Mouse (Mus musculus): ENCODE data around the gene Tuba3b. TPM values are rescaled to one million over a fixed set of nuclear protein-coding genes. Genes with fewer than 3 reads are reported as not detected.
A peak's percentile ranks its signal among the peaks of the same experiment; 100 is the strongest.

Gene Tuba3b
- not detected in 2 replicates for polyA plus RNA-seq (2014; fragmentation: Nextera tagmentation; extraction: Ambion mirVana)

- no peaks in the 10 kb centered on the region for H3K27me3 ChIP-seq (ENCODE audit: control insufficient read depth, insufficient read depth, low read length)
- H3K4me2 ChIP-seq (replicated peaks) = no peak within 1 kb of the TSS
- DNase-seq (ENCODE audit: low spot score) (no peak), ATAC-seq (ENCODE audit: low FRiP score) (no peak)
- 96% methylated on average over 31 of the region's 31 CpGs for WGBS
- H3K9me3 ChIP-seq (ENCODE audit: control insufficient read depth, low read length) = no peaks in the 10 kb centered on the region
- no peak within 1 kb of the TSS for H3K9ac ChIP-seq
- H3K4me1 ChIP-seq (replicated peaks; ENCODE audit: control insufficient read depth, insufficient read depth, low read length) = no peaks in the 10 kb centered on the region
- H3K27ac ChIP-seq = no peak within 1 kb of the TSS
- no peak within 1 kb of the TSS for H3K4me3 ChIP-seq (replicated peaks; ENCODE audit: low read length)
- no peaks in the 10 kb centered on the region for H3K36me3 ChIP-seq (replicated peaks; ENCODE audit: control insufficient read depth, insufficient read depth)
Measured at GRCm38 (mm10) chr6:145615666-145616210, at the start of gene Tuba3b. Gene Tuba3b (plus strand): TSS chr6:145615757.

DNA sequence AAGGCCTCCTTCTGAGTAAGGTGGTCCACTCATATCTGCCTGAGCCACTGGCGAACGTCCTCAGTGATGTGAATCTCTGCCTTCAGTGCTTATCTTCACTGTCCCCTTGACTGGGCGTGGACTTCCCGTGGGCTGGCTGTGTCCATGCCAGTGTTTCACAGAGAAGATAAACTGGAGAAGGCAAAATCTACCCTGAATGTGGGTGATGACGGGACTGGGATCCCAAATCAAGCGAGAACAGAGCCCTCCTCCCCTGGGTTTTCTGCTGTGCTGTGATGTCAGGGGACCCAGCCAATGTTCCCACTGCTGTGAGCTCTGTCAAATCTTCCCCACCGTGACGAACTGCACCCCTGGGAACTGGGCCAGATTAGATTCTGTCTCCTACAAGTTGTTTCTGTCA lies 48.3 kb upstream of the Tuba3b start:
- H3K4me1 ChIP-seq (replicated peaks; ENCODE audit: control insufficient read depth, insufficient read depth, low read length) = no peaks in the 10 kb centered on the region
- H3K4me2 ChIP-seq (replicated peaks) = no peak overlapping the region
- H3K9me3 ChIP-seq (ENCODE audit: control insufficient read depth, low read length) = no peaks in the 10 kb centered on the region
- no peak for ATAC-seq (ENCODE audit: low FRiP score)
- H3K9ac ChIP-seq = no peak overlapping the region
- no peak for DNase-seq (ENCODE audit: low spot score)
- no peaks in the 10 kb centered on the region for H3K27me3 ChIP-seq (ENCODE audit: control insufficient read depth, insufficient read depth, low read length)
- WGBS = 71% methylated on average over 8 of the region's 8 CpGs
- no peak overlapping the region for H3K27ac ChIP-seq
- no peaks in the 10 kb centered on the region for H3K36me3 ChIP-seq (replicated peaks; ENCODE audit: control insufficient read depth, insufficient read depth)
- no peak overlapping the region for H3K4me3 ChIP-seq (replicated peaks; ENCODE audit: low read length)

DNA sequence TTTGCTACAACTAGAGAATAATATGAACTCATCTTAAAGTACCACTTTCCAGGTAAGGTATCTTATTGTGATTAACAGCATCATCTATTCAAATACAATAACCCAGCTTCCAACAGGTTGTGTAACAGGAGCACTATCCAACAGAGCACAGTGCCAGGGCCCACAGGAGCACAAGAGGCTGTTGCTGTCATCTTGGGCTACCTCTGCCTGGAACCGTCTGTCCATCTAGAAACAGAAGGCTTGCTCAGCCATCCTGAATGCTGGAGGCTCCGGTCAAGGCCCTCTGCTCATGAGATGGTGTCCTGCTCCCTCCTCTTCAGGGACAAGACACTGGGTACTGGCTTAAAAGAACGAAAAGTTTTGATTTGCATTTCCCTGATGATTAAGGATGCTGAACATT lies 47.7 kb upstream of the Tuba3b start:
- Histone ChIP-seq H3K36me3 (replicated peaks; ENCODE audit: control insufficient read depth, insufficient read depth) (no peaks in the 10 kb centered on the region), H3K9me3 (ENCODE audit: control insufficient read depth, low read length) (no peaks in the 10 kb centered on the region), H3K9ac (no peak overlapping the region), H3K4me1 (replicated peaks; ENCODE audit: control insufficient read depth, insufficient read depth, low read length) (no peaks in the 10 kb centered on the region), H3K4me2 (replicated peaks) (no peak overlapping the region), H3K27ac (no peak overlapping the region), H3K4me3 (replicated peaks; ENCODE audit: low read length) (no peak overlapping the region), H3K27me3 (ENCODE audit: control insufficient read depth, insufficient read depth, low read length) (no peaks in the 10 kb centered on the region)
- DNase-seq (ENCODE audit: low spot score) (no peak), ATAC-seq (ENCODE audit: low FRiP score) (no peak)
- 89% methylated on average over 3 of the region's 3 CpGs for WGBS

- Histone ChIP-seq H3K4me2 (replicated peaks) (no peak overlapping the region), H3K36me3 (replicated peaks; ENCODE audit: control insufficient read depth, insufficient read depth) (no peaks in the 10 kb centered on the region), H3K27me3 (ENCODE audit: control insufficient read depth, insufficient read depth, low read length) (no peaks in the 10 kb centered on the region), H3K9me3 (ENCODE audit: control insufficient read depth, low read length) (no peaks in the 10 kb centered on the region), H3K4me1 (replicated peaks; ENCODE audit: control insufficient read depth, insufficient read depth, low read length) (no peaks in the 10 kb centered on the region), H3K9ac (no peak overlapping the region), H3K27ac (no peak overlapping the region), H3K4me3 (replicated peaks; ENCODE audit: low read length) (no peak overlapping the region)
- ATAC-seq (ENCODE audit: low FRiP score) (no peak), DNase-seq (ENCODE audit: low spot score) (no peak)
- WGBS = 89% methylated on average over 3 of the region's 3 CpGs
Measured at GRCm38 (mm10) chr6:145568701-145569100, 46.9 kb upstream of the Tuba3b start.

DNA sequence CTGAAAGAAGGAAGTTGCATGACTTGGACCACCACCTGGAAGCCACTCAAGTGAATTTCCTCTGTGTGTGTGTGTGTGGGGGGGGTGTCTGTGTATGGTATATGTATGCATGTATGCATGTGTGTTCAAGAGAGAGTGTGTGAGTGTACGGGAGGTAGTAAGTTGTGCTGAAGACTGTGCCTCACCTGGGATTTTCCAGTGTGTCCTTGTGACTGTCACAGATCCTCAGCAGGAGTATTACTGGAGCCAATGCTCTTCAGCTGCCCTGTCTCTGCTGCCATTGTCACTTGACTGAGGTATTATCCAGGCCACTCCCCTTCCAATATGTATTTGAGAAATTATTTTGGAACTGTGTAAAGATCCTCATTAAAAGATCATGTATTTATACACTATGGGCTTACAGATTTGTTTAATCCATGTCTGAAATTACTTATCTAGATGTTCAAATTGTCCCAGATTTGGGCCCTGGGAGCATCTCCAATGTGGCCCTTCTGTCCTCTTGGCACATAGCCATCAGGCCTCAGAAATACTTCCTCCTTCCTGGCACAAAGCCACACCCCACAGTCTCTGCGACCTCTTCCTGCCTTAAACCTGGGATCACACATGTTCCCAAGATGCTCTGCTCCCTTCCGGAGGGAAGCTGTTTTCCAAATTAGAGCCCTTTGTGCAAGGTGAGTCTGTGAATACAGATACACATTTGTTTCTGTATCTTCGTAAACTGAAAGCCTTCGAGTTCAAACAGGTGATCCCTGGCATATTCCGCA lies 42.1 kb upstream of the Tuba3b start:
- WGBS = 85% methylated on average over 6 of the region's 6 CpGs
- Histone ChIP-seq H3K27me3 (ENCODE audit: control insufficient read depth, insufficient read depth, low read length) (no peaks in the 10 kb centered on the region), H3K4me3 (replicated peaks; ENCODE audit: low read length) (no peak overlapping the region), H3K4me1 (replicated peaks; ENCODE audit: control insufficient read depth, insufficient read depth, low read length) (peaks cover 5% of the 10 kb centered on the region; the same call in 1 of the 2 replicates), H3K9me3 (ENCODE audit: control insufficient read depth, low read length) (no peaks in the 10 kb centered on the region), H3K36me3 (replicated peaks; ENCODE audit: control insufficient read depth, insufficient read depth) (no peaks in the 10 kb centered on the region), H3K9ac (no peak overlapping the region), H3K27ac (no peak overlapping the region), H3K4me2 (replicated peaks) (no peak overlapping the region)
- no peak for DNase-seq (ENCODE audit: low spot score)
- no peak for ATAC-seq (ENCODE audit: low FRiP score)

- H3K36me3 ChIP-seq (replicated peaks; ENCODE audit: control insufficient read depth, insufficient read depth) = no peaks in the 10 kb centered on the region
- H3K27ac ChIP-seq = no peak overlapping the region
- H3K4me3 ChIP-seq (replicated peaks; ENCODE audit: low read length) = no peak overlapping the region
- peaks cover 12% of the 10 kb centered on the region for H3K4me1 ChIP-seq (replicated peaks; ENCODE audit: control insufficient read depth, insufficient read depth, low read length)
- no peak overlapping the region for H3K4me2 ChIP-seq (replicated peaks)
- no peaks in the 10 kb centered on the region for H3K9me3 ChIP-seq (ENCODE audit: control insufficient read depth, low read length)
- WGBS = 93% methylated on average over 4 of the region's 4 CpGs
- no peak overlapping the region for H3K9ac ChIP-seq
- ATAC-seq (ENCODE audit: low FRiP score) (no peak), DNase-seq (ENCODE audit: low spot score) (no peak)
- H3K27me3 ChIP-seq (ENCODE audit: control insufficient read depth, insufficient read depth, low read length) = no peaks in the 10 kb centered on the region
Measured at GRCm38 (mm10) chr6:145576762-145577161, 38.8 kb upstream of the Tuba3b start.

GRCm38 (mm10) chr6:145578457-145579185 lies 36.9 kb upstream of the Tuba3b start:
- H3K36me3 ChIP-seq (replicated peaks; ENCODE audit: control insufficient read depth, insufficient read depth) = no peaks in the 10 kb centered on the region
- DNase-seq (ENCODE audit: low spot score) (peak; percentile 44), ATAC-seq (ENCODE audit: low FRiP score) (no peak)
- H3K9ac ChIP-seq = no peak overlapping the region
- peaks cover 12% of the 10 kb centered on the region for H3K4me1 ChIP-seq (replicated peaks; ENCODE audit: control insufficient read depth, insufficient read depth, low read length)
- no peaks in the 10 kb centered on the region for H3K27me3 ChIP-seq (ENCODE audit: control insufficient read depth, insufficient read depth, low read length)
- H3K9me3 ChIP-seq (ENCODE audit: control insufficient read depth, low read length) = no peaks in the 10 kb centered on the region
- 46% methylated on average over 10 of the region's 10 CpGs for WGBS
- H3K27ac ChIP-seq = peak overlapping the region; percentile 59
- H3K4me2 ChIP-seq (replicated peaks) = no peak overlapping the region
- no peak overlapping the region for H3K4me3 ChIP-seq (replicated peaks; ENCODE audit: low read length)

DNA sequence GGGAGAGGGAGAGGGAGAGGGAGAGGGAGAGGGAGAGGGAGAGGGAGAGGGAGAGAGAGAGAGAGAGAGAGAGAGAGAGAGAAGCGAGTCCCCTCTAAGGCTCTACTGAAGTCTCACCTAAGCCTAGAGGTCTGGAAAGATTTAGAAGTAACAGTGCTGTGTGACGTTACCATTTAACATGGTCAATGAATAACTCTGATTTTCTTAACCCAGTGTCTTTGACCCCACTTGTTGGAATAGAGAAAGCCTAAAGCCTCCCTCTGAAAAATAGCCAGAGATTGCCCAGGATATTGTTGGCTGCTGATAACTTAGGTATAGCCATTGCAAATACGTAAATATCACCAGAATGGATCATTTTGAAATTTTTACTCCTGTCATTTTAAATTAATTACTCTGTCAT lies 35.8 kb upstream of the Tuba3b start:
- WGBS = 89% methylated on average over 3 of the region's 3 CpGs
- ATAC-seq (ENCODE audit: low FRiP score) = no peak

DNA sequence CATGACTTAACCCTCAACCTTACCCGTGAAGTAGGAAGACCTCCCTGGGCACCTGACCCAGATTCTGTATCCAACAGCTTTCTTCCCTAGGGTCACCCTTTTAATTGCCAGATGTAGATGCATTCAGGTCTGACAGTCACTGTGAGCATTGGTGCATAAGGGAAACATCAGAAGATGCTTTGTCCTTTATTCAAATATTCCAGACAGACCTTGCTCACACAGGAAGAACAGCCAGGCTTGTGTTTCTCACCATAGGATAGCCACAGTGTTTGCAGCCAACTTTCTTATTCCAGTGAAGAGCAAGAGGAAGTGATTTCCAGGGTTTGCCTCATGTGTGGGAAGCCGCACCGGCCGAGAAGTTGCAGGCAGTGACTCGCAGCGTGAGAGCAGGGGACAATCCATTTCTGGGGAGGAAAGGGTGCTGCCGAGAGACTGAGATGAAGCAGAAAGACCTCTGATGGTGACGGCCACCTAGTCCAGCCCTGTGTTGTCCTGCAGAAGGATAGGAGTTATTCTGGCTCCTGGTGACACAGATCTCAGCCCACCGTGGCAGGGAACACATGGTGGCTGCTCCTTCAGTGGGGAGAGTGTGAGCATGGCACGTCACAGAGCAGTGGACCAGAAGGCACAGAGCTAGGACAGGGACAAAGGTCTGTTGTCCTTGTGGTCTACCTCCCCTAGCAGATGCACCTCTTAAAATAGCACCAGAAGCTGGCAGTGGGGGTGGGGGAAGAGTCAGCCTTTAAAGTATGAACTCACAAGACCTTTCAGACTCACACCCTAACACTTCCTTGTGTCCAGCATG lies 34.0 kb upstream of the Tuba3b start:
- Histone ChIP-seq H3K4me1 (replicated peaks; ENCODE audit: control insufficient read depth, insufficient read depth, low read length) (peaks cover 12% of the 10 kb centered on the region), H3K27ac (no peak overlapping the region), H3K27me3 (ENCODE audit: control insufficient read depth, insufficient read depth, low read length) (no peaks in the 10 kb centered on the region), H3K4me3 (replicated peaks; ENCODE audit: low read length) (no peak overlapping the region), H3K9ac (no peak overlapping the region), H3K4me2 (replicated peaks) (no peak overlapping the region), H3K36me3 (replicated peaks; ENCODE audit: control insufficient read depth, insufficient read depth) (no peaks in the 10 kb centered on the region), H3K9me3 (ENCODE audit: control insufficient read depth, low read length) (no peaks in the 10 kb centered on the region)
- no peak for ATAC-seq (ENCODE audit: low FRiP score)
- 68% methylated on average over 10 of the region's 10 CpGs for WGBS
- DNase-seq (ENCODE audit: low spot score) = no peak

More for the DNA sequence above, 35.8 kb upstream of the Tuba3b start:
- no peaks in the 10 kb centered on the region for H3K27me3 ChIP-seq (ENCODE audit: control insufficient read depth, insufficient read depth, low read length)
- H3K4me2 ChIP-seq (replicated peaks) = no peak overlapping the region
- no peak overlapping the region for H3K9ac ChIP-seq
- no peak for DNase-seq (ENCODE audit: low spot score)
- peaks cover 12% of the 10 kb centered on the region for H3K4me1 ChIP-seq (replicated peaks; ENCODE audit: control insufficient read depth, insufficient read depth, low read length)
- H3K9me3 ChIP-seq (ENCODE audit: control insufficient read depth, low read length) = no peaks in the 10 kb centered on the region
- H3K27ac ChIP-seq = no peak overlapping the region
- H3K36me3 ChIP-seq (replicated peaks; ENCODE audit: control insufficient read depth, insufficient read depth) = no peaks in the 10 kb centered on the region
- H3K4me3 ChIP-seq (replicated peaks; ENCODE audit: low read length) = no peak overlapping the region
